Mouse (Mus musculus) heart, adult 8-10 months (tissue): Measurements from ENCODE around the gene Fam107b. TPM values are rescaled to one million over a fixed set of nuclear protein-coding genes. Genes with fewer than 3 reads are reported as not detected.

Experiments used
- DNase-seq: peaks from one replicate; pipeline ENCODE4 v3.0.0; 2022; ENCODE audit warnings: low spot score
- total RNA-seq, 4 experiments: library from RNA; stranded (reverse); gene quantifications; 2 replicates each; pipeline ENCODE4 v1.2.4; 2022

Fam107b gene
- total RNA-seq, 4 experiments from 2014 or later, result 3.8 to 4.6 (median 4.1) TPM

DNA sequence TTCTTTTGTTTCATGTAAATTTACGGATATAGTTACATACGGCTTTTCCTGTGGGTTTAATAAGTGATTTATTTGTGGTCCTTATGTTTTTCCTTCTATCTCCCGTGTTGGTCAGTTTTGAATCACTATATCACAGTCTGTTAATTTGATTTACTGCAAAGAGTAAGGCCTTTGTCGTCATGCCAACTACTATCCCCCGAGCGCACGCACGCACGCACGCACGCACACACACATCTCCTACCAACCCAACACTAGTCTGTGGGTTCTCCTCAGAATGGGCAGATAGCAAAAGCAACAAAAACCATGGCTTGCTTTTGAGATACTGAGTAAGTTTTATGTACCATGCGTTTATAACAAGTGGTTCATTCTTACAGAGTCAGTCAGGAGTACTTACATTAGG lies 168.4 kb downstream of the Fam107b start:
- no peak for DNase-seq

DNA sequence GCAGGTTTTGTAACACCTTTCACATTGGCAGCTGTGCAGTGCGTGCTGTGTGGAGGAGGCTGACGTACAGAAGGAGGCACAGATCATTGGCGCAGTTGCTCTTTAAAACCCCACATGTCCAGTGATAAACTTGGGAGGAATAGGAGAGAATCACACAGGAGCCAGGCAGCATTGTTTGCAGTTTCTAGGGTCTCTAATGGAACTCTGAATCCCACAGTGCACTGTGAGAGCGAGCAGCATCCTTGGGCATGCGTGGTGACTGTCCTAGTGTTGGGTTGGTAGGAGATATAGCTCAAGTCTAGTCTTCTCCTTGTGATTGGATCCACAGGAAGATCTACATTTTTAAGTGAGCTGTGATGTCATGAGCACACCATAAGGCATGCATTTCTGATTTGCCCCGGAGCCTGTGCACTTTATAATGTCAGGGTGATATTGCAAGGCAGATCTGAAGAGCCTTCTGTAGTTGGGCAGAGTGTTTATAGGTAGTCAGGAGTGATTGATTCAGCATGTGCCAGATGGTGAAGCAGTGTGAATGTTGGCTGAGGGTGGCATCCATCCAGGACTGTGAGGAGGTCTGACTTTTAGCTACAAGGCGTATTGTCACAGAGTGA lies 169.2 kb downstream of the Fam107b start:
- DNase-seq, result no peak

DNA sequence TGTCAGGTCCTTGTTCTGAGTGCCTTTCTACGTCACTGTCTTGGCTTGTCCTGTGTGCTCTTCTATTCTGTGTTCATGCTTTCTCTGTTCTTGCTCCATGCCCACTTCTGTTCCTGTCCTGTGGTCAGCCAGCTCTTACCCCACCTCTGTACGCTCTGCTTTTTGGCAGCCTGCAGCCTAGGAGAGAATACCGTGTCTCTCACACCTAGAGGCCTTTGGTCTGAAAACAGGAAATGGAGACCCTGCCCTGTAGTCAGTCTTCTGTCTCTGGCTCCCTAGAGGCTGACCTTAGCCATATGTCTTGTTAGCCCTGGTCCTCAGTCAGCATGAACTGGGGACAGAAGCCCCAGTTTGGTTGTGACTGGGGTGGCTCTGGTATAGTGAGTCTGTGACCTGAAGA lies 170.0 kb downstream of the Fam107b start:
- no peak for DNase-seq

DNA sequence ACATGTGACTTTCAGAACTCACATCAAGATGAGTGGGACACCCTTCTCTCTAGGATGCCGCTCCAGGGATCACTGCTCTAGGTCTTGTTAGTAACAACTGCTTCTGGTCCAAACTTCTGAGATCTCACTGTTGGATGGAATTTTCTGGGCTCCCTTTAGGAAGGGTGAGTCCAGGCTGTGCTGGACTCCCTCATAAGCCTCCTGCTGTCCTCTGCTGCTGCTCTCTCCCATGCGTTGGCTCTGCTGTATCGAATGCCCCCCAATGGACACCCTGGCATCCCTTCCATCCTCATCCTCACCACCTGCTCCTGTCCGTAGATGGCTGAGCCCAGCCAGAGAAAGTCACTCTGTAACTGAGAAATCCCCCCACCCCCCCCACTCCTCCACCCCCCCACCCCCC lies 170.4 kb downstream of the Fam107b start:
- DNase-seq, result no peak

DNA sequence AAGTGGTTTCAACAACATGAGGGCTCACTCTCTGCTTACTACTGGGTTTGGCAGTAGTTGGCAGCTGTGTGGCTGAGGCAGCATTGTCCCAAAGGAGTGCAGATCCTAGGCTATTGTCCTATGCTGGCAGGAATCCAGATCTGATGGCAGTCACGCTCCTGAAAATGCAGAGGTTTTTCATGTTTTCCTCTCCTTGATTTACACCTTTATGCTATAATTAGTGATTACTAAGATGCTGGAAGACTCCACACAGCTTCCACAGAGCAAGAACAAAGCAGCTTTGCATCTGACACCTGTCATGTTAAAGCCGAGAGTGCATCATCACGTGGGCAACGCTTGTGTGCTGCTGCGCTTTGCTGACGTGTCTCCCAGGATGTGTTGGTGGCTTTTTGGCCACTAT lies 172.2 kb downstream of the Fam107b start:
- DNase-seq, result no peak

DNA sequence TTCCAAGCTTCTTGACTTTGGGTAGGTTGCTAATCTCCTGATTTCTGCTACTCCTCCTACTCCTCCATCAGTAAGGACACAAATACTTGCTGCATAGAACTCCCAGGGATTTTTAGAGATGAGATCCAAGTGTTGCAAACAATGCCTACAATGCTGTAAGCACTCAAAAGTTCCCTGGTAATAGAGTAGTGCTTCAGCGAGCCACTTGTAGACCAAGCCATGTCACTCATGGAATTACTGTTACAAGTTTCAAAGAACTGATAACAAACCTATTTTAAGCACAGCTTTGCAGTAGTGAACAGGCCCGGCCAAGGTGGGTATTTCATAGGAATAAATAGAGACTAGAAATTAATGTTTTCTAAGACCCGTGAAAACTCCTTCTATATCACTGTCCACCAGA lies 174.8 kb downstream of the Fam107b start:
- DNase-seq, result no peak

DNA sequence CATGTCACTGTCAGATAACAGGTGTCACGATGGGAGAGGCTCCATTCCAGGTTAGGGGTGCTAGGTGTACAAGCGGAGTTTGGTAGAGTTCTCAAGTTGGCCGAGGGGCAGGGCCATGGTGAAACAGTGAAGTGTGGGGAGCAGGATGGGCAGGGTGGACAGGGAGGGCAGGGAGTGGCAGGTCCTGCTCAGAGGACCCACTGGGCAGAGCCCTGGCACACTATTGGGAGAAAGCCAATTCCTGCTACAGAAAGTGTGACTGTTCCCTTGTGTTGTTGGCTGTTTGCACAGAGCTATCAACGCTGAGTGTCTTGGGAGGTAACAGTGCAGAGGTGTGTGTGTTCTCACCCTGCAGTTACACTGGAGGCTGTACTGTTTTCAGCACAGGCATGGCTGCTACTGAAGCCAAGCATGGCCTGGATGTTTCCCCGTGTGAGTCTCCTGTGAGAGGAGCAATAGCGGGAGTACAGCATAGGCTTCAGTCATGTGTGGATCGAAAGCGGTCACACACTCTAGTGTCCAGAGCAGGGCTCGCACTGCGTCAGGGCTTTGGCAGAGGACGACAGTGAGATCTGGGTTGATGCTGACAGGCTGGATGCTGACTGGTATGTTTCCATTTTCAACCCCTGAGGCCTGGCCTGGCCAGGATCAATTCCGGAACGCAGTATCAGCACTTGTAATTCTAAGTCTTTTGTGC lies 175.8 kb downstream of the Fam107b start:
- DNase-seq, result no peak

DNA sequence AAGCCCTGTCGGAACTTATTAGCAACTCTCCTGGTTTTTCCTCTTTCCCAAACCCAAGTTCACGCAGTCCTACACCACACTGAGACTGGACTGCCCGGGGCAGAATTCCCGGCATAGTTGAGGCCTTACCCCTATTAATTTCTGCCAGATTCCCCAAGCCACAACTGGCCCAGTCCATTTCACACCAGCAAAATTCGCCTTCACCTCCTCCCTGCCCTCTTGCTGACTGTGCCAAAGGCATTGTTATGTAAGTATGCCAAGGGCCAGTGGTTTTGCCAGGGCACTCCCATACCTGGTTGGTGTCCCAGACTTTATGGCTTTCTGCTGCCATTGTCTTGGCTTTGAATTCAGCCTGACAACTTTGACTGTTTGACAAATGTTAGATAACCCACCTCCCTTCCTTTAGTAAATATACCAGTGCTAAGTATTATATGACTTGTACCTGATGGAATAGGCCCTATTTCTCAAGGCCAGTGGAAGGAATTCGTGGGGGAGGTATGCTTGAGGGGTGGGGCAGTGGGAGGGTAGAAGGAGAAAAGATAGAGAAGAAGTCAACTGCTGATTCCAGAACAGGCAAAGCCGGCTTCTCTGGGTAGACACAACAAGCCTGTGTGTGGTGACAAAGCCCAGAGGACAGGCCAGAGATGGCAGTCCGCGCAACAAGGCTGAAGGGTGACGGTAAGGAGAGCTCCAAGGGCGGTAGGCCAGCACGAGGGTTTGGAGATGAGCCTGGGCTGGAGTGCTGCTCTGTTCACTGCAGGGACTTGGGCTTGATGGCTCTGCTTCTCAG lies 178.6 kb downstream of the Fam107b start:
- DNase-seq, result no peak

DNA sequence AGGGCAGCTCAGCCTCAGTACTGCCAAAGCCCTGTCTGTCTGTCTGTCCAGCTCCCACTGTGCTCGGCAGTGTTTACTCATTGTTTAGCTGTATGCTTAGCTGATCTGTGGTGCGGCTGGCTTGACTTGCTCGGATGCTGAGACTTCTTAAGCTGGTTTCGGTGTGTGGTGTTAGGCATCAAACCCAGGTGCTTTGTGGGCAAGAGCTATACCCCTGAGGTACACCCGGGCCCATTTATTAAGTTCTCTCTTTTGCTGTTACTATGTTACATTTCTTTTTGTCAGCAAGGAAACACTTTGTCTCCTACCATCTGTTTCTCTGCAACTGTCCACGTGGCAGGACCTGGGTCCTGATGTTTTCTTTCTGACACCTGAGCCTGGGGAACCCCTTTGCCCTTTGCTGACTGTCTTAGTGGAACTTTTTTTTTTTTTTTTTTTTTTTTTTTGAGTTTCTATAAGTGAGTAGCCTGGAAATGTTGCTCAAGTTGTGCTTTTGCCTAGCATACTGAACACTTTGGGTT lies 179.3 kb downstream of the Fam107b start:
- DNase-seq, result no peak

DNA sequence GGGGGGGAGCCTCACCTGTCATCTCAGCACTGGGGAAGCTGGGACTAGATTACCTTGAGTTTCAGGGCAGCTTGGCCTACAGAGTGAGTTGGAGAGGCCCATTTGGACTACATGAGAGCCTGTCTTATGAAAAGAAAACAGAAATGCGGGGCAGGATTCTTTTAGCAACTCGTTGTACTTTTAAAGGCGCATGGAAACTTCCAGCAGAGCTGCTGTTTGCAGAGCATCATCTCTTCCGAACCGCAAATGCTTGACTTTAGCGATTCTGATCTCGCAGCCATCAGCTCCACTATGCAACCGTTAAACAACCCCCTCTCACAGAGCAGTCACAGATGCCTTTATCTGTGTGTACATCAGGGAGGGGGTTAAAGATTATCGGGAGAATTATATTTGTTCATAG lies 179.8 kb downstream of the Fam107b start:
- no peak for DNase-seq

DNA sequence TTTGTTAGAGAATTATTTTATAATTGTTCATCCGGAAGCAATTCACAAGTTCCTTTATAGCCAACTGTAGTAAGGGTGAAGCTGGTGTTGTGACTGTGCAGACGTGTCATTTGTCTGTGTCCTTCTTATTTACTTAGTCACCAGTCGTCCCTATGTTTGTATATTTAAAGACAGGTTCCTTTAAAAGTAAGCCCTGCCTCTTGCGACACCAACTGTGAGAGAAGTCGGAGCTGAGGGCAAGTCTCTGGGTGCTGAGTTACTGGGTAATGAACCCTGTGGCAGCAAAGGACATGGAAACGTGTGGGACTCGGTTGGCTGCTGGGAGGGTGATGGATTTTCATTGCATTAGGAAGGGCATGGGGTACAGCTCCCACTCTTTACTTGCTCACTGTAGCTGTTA lies 182.1 kb downstream of the Fam107b start:
- DNase-seq, result no peak

DNA sequence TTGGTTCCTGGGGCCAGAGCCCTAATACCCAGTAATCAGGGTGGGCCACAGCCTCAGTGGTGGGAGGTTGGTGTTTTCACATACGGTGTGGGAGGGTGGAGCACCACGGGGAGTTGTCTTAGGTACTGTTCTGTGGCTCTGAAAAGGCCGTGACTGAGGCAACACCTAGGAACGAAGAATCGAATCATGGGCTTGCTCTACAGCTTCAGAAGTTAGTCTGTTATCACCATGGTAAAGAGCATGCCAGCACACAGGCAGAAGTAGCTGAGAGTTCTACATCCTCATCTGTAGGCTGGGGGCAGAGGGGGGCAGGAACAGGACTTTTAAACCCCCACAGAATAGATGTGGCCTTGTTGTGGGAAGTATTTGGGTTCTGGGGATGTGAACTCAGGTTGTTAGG lies 182.6 kb downstream of the Fam107b start:
- no peak for DNase-seq

DNA sequence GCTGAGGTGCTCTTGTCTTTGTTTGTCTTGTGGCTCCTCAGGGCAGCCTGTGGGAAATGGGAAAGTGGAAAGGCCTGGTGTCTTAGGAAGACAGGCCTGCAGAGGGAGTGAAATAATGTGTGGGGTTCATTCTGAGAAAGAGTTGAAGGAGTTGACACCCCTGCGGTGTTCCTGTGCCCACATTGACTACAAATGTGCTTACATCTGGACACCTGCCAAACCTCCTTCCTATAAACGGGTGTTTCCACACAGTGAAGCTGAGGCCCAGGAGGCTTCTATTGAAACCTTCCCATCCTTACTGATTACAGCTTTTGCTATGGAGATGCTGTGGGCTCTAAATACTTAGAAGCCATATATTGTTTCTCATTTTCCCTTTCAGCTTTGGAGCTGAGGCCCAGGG lies 183.5 kb downstream of the Fam107b start:
- no peak for DNase-seq

DNA sequence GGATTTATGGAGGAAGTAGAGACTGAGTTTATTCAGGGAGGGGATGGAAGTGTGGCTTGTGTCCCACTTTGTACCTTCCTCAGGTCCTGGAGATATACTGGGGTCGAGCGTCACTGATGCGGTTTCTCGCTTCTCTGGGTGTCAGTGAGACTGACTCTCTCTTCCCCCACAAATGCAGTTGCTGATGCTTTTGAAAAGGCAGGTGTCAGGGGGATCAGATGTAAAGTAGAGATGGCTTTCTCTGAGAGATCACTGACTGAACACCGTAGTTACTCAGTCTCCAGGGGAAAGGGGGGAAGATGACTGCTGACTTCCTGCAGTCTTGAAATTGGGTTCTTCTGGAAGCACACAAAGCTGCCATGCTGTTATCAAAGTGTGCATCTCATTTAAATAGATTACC lies 185.6 kb downstream of the Fam107b start:
- DNase-seq, result no peak

DNA sequence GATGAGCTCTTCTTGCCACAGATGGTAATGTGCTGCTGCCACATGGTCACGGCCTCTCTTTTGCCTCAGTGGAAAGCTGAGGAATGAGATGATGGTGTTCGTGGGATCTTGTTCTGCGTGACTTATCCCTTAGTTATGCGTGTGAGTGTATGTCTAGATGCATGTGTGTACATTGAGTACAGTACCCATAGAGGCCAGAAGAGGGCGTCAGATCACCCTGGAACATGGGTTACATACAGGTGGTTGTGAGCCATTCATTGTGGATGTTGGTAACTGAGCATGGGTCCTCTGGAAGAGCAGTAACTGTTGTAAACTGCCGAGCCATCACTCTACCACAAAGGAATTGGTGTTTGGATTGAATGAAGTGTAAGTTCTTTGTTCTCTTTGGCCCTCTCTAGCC lies 188.1 kb downstream of the Fam107b start:
- no peak for DNase-seq

DNA sequence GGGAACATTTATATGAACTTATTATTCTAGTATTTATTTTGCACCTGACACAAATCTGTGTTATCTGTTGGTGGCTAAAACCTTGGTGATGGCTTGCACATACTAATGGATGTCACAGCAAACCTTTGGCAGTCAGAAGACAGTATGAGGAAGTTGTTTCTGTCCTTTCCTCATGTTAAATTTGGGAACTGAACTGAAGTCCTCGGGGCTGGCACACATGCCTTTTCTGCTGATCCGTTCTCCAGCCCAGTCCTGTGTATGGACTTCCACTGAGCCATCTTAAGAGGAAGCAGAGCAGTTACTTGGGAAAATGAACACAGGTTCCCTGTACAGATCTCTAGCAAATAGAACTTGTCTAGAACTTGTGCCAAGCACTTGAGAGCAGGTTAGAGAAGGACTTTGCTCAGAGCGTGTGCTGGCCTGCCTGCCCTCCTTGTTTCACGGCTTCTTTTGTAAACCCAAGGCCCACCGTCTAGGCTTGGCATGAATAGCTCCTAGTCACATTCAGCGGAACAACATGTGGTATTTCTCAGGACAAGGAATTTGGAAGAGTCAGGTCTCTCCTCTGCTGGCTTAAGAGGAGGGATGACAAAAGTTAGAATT lies 190.0 kb downstream of the Fam107b start:
- no peak for DNase-seq

DNA sequence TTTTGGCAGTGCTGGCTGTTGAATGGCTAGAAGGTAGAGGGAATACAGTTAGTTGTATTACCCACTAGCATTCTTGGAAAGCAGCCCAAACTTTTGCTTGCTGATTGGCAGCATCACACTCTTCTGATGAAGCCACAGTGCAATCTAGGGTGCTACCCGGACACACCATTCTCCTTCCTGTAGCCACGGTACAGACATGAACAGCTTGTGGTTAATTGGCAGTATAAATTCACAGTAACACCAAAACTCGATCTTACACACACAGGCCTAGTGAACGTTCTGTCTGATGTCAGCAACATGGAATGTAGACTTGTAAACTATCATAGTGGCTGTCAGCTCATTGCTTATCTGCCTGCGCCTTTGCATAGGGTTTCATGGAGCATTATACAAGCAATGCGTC lies 193.8 kb downstream of the Fam107b start:
- no peak for DNase-seq

DNA sequence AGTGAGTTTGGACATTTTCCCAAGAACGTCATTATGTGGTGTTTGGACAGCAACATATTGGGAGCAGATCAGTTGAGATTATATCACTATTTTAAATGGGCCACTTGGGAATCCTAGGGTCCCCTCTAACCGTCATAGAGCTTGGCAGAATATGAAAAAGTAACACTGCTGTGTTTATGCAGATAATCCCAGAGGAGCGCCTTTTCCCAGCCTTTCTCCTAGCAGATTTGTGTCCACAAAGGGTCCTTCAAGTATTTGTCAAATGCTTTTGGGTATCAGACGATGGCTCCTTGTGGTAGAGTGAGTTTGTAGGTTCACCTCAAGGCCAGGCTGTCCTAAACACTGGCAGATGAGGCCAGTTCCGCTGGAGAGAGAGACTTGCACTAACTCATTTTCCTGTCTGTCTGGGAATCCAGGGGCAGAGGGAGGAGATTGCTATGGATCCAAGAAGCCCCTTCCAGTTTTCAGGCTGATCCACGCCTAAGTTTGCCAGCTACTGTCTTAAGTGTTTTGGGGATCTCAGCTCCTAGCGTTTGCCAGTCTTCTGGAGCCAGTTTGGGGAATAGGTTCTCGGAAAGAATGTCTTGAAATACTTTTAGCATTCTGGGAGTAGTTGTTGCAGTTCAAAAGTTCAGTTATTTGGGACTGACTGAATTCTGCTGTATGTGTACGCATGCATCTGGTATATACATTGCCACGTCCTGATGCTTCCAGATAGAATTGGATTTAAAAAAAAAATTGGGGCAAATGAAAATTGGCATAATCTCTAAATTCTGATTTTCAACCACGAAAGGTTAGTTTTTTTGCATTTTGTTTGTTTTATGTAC lies 195.9 kb downstream of the Fam107b start:
- peak; percentile 30 for DNase-seq

DNA sequence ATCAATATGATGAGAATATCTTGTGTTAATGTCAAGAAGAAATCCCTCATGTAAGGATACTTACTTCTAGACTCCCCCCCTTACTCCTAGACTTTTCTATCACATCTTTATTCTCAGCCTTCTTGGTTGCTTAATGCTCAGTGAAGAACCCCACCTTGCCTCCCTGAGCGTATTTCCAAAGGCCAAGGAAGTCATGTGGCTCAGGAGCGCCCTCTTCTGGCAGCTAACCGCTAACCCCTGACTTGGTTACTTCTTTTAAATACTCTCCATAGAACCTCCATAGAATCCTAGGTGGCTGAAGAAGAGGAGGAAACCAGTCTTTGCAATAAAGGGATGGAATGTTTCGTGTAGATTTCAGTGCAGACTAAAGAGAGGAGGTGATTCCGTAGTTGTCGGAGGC lies 199.0 kb downstream of the Fam107b start:
- DNase-seq, result peak; percentile 49

DNA sequence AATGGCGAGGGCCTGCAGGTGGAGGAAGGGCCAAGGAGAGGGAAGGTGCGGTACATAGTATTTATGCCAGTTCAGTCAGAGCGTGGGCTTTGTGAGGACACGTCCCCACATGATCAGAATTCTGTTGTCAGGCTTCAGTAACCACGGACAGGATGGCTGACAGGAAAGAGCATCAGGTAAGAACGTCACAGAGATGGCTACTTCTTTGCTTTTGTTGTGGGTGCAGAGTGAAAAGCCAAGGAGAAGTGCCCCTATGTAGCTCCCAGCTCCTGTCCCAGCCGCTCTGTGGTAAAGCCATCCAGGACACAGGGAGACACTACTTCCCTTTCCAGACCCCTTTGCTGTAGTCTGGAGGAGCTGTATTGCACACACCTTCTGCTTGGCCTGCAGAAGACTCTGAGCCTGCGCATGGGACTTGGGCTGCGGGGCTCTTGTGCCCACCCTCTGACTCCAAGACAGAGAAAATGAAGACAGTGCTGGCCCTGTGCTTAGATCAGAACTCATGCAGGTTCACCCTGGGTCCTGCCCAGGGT lies 199.6 kb downstream of the Fam107b start:
- no peak for DNase-seq

DNA sequence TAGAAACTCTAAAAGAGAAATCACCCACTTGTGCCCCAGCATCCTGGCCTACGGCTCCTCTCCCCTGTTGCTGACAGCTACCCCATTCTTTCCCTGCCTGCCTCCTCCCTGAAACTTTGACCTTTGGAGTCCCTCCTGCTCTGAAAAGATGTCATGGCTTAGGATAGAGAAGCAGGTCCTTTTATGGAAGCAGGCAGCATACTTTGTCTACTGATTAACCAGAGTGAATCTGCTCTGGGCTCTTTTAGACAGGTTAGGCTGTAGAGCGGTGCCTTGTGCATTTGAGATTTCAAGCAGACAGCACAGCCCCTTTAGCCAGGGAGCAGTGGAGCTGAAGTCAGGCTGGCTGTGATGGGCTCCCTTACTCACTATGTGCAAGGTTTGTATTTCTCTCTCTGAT lies 200.1 kb downstream of the Fam107b start:
- no peak for DNase-seq
